Mouse (Mus musculus): ENCODE measurements around the gene Lgr5.

Gene Lgr5

GRCm38 (mm10) chr10:115421976-115422375 is 165.6 kb downstream of the Lgr5 start:
- no peak for DNase-seq (ENCODE audit: low spot score)

GRCm38 (mm10) chr10:115414056-115414455 is 173.5 kb downstream of the Lgr5 start:
- no peak for DNase-seq (ENCODE audit: low spot score)

GRCm38 (mm10) chr10:115413496-115413895 is 174.1 kb downstream of the Lgr5 start:
- no peak for DNase-seq (ENCODE audit: low spot score)

GRCm38 (mm10) chr10:115406393-115406792 is 181.2 kb downstream of the Lgr5 start:
- peak; percentile 15 for DNase-seq (ENCODE audit: low spot score)
